Mouse (Mus musculus) Patski (cell line): Measurements from ENCODE around the gene Kctd13. TPM values are rescaled to one million over a fixed set of nuclear protein-coding genes. Genes with fewer than 3 reads are reported as not detected.

ENCODE experiments used
- ATAC-seq: fragments of 100-300 bp; one replicate; pipeline ENCODE4 v1.8.0; 2021
- CTCF ChIA-PET: fragments of 350-600 bp; sonication (Branson Sonifier 250); formaldehyde crosslinking; loops from one replicate; lab custom pipeline; 2022; ENCODE audit warnings: inconsistent platforms; lab: Charles Lee
- POLR2A ChIA-PET: fragments of 350-600 bp; sonication (Branson Sonifier 250); formaldehyde crosslinking; loops from one replicate; lab custom pipeline; 2022; ENCODE audit warnings: antibody characterized with exemption, inconsistent platforms; lab: Charles Lee
- DNase-seq: peaks from one replicate; pipeline ENCODE4 v3.0.0-alpha.2; 2011; ENCODE audit warnings: low read depth, low spot score
- H3K27me3 ChIP-seq: fragments of 371-371 bp; one replicate; pipeline ENCODE4 v1.5.1; 2021
- CTCF ChIP-seq: fragments of 100-300 bp; IDR thresholded peaks from one replicate; pipeline ENCODE4 v1.5.1; 2021
- in situ Hi-C: fragments of 300-500 bp; cut with MboI; formaldehyde crosslinking; loops from 3 replicates; pipeline ENCODE4 v1.11.1; 2018; ENCODE audit warnings: low pct_unique_long_range_greater_than_20kb, mixed read lengths
- polyA plus RNA-seq: library from polyadenylated mRNA; unstranded; gene quantifications from one replicate; pipeline ENCODE4 v1.2.3, GENCODE M21; 2021

Kctd13 gene
- polyA plus RNA-seq, 1 experiment from 2014 or later: 14.0 TPM

DNA sequence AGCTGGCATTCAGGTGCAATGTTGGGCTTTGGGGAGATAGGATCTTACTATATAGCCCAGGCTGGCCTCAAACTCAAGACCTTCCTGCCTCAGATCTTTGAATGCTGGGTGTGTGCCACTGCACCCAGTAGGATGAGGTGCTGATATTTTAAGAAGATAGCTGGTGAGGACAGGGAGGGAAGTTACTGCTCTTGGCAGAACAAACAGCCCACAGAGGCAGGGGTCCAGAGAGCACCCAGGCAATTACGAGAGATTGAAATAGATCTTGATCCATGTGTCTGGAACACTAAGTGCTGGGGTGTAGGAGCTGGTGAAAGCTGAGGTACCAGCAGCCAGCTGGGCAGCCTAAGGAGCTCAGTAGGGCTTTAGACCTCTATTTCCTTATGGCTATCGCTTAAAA is 52.9 kb downstream of the Kctd13 start:
- no peaks in the 10 kb centered on the region for H3K27me3 ChIP-seq
- DNase-seq (no peak), ATAC-seq (no peak)
- no peak for TF ChIP-seq CTCF
- ChIA-PET POLR2A (interaction anchor here (1.8 kb wide), 1 partner anchor 35 kb away, joined by 4 read pairs; the partner anchor contains the start of genes Pagr1a and Pagr1b), CTCF (no interaction called here)
- in situ Hi-C loops: no loop called here

DNA sequence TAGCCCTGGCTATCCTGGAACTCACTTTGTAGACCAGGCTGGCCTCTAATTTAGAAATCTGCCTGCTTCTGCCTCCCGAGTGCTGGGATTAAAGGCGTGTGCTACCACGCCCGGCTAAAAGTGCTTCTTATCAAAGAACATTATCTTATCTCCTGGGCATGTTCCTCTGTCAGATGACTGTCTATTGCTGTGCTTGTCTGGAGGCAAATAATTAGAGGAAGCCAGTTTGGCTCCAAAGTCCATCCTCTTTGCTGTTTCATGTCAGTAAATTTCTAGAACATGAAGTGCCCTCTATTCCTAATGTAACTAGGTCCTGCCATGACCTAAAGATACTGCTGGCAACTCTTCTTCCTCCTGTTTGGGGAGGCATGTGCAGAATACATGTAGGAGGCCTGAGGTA is 53.4 kb downstream of the Kctd13 start:
- POLR2A ChIA-PET: interaction anchor here (1.8 kb wide), 1 partner anchor 35 kb away, joined by 4 read pairs; the partner anchor contains the start of genes Pagr1a and Pagr1b
- TF ChIP-seq CTCF: no peak
- CTCF ChIA-PET: no interaction called here
- no peak for DNase-seq
- H3K27me3 ChIP-seq: no peaks in the 10 kb centered on the region
- no peak for ATAC-seq
- in situ Hi-C loops: no loop called here

GRCm38 (mm10) chr7:126983113-126983512 is 54.4 kb downstream of the Kctd13 start:
- in situ Hi-C loops: no loop called here
- CTCF ChIA-PET: no interaction called here
- ATAC-seq (no peak), DNase-seq (no peak)
- no peak for TF ChIP-seq CTCF
- H3K27me3 ChIP-seq: no peaks in the 10 kb centered on the region
- POLR2A ChIA-PET: no interaction called here

- in situ Hi-C loops: no loop called here
- no peaks in the 10 kb centered on the region for H3K27me3 ChIP-seq
- ATAC-seq: no peak
- TF ChIP-seq CTCF: no peak
- DNase-seq: no peak
- CTCF ChIA-PET: no interaction called here
- POLR2A ChIA-PET: no interaction called here
Observed at GRCm38 (mm10) chr7:126984667-126985444, 56.2 kb downstream of the Kctd13 start.

DNA sequence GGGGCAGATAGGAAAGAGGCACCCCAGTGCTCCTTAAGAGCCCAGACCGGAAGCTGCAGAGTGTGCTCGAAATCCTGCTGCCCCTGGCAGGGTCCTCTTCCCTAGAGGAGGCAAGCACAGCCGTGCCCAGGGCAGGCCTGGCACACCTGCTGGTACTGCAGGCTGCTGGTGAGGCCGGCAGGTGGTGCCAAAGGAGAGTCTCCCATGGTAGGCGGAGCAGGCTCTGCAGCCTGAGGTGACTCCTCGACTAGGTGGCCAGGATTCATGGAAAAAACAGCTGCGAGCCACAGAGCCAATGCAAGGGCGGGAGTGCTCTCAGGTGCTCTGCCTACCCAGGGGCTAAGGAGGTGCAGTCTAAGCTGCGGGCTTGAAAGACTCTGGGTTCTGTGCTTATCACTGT is 57.6 kb downstream of the Kctd13 start:
- TF ChIP-seq CTCF: no peak
- in situ Hi-C loops: no loop called here
- peak; percentile 57 for ATAC-seq
- ChIA-PET CTCF (no interaction called here), POLR2A (interaction anchor here (0.9 kb wide), 1 partner anchor 14 kb away, joined by 3 read pairs; no protein-coding TSS in a partner anchor)
- H3K27me3 ChIP-seq: no peaks in the 10 kb centered on the region
- no peak for DNase-seq

GRCm38 (mm10) chr7:126988816-126989215 is 60.1 kb downstream of the Kctd13 start:
- no peaks in the 10 kb centered on the region for H3K27me3 ChIP-seq
- no peak for TF ChIP-seq CTCF
- ATAC-seq (no peak), DNase-seq (no peak)
- in situ Hi-C loops: no loop called here
- ChIA-PET CTCF (no interaction called here), POLR2A (interaction anchor here (0.6 kb wide), 1 partner anchor 22 kb away, joined by 3 read pairs; no protein-coding TSS in a partner anchor)

Other genes starting within 250 kb of the Kctd13 start
- gene Bola2, start 233.5 kb upstream of the Kctd13 start, polyA plus RNA-seq: 102 TPM
- gene Slx1b, start 233.1 kb upstream of the Kctd13 start, polyA plus RNA-seq: 14.8 TPM
- gene Coro1a, start 221.1 kb upstream of the Kctd13 start, polyA plus RNA-seq: 1.3 TPM
- 122 TPM for gene Mapk3, start 169.3 kb upstream of the Kctd13 start, polyA plus RNA-seq
- gene Gdpd3, start 162.5 kb upstream of the Kctd13 start, polyA plus RNA-seq: 3.0 TPM
- 109 TPM for gene Ypel3, start 151.9 kb upstream of the Kctd13 start, polyA plus RNA-seq
- gene Tbx6, start 147.4 kb upstream of the Kctd13 start, polyA plus RNA-seq: 0.49 TPM
- 94.3 TPM for gene Ppp4c, start 136.4 kb upstream of the Kctd13 start, polyA plus RNA-seq
- gene Fam57b, start 131.2 kb upstream of the Kctd13 start, polyA plus RNA-seq: 1.3 TPM
- gene 4930451I11Rik, start 97.2 kb upstream of the Kctd13 start, polyA plus RNA-seq: not detected
- gene Doc2a, start 81.5 kb upstream of the Kctd13 start, polyA plus RNA-seq: not detected
- 58.5 TPM for gene Hirip3, start 66.9 kb upstream of the Kctd13 start, polyA plus RNA-seq
- gene Ino80e, start 66.5 kb upstream of the Kctd13 start, polyA plus RNA-seq: 67.7 TPM
- 66.0 TPM for gene Taok2, start 44.2 kb upstream of the Kctd13 start, polyA plus RNA-seq
- gene Tmem219, start 6.0 kb upstream of the Kctd13 start, polyA plus RNA-seq: 48.0 TPM
- not detected for gene Asphd1, start 20.7 kb downstream of the Kctd13 start, polyA plus RNA-seq
- gene Sez6l2, start 21.7 kb downstream of the Kctd13 start, polyA plus RNA-seq: 0.08 TPM
- 143 TPM for gene Cdipt, start 47.0 kb downstream of the Kctd13 start, polyA plus RNA-seq
- 1.3 TPM for gene Cdiptos, start 47.2 kb downstream of the Kctd13 start, polyA plus RNA-seq
- 104 TPM for gene Mvp, start 85.7 kb downstream of the Kctd13 start, polyA plus RNA-seq
- 0.33 TPM for gene Pagr1b, start 87.6 kb downstream of the Kctd13 start, polyA plus RNA-seq
- gene Pagr1a, start 88.5 kb downstream of the Kctd13 start, polyA plus RNA-seq: 17.5 TPM
- gene Gm42742, start 92.2 kb downstream of the Kctd13 start, polyA plus RNA-seq: 39.5 TPM
- 0.36 TPM for gene Prrt2, start 92.3 kb downstream of the Kctd13 start, polyA plus RNA-seq
- 139 TPM for gene Maz, start 98.2 kb downstream of the Kctd13 start, polyA plus RNA-seq
- 47.3 TPM for gene Kif22, start 113.6 kb downstream of the Kctd13 start, polyA plus RNA-seq
- gene Zg16, start 158.4 kb downstream of the Kctd13 start, polyA plus RNA-seq: not detected
- gene AI467606, start 162.5 kb downstream of the Kctd13 start, polyA plus RNA-seq: 0.71 TPM
- not detected for gene Qprt, start 193.3 kb downstream of the Kctd13 start, polyA plus RNA-seq
- 0.21 TPM for gene Spn, start 208.9 kb downstream of the Kctd13 start, polyA plus RNA-seq